Mouse (Mus musculus): ENCODE results near the gene Flad1.
A peak's percentile ranks its signal among the peaks of the same experiment; 100 is the strongest.

Flad1 gene

GRCm38 (mm10) chr3:89354816-89355511 is 56.7 kb downstream of the Flad1 start:
- DNase-seq (ENCODE audit: inconsistent age in 2 of 2, low spot score in 1 of 2): peak; percentile 89 to 96

- DNase-seq (ENCODE audit: inconsistent age in 2 of 2, low spot score in 1 of 2): no peak
Observed at GRCm38 (mm10) chr3:89351271-89351670, 60.4 kb downstream of the Flad1 start.
